Mouse (Mus musculus): ENCODE measurements at regions not wholly inside any gene's neighbourhood (a gene's known extent, or its start where the extent isn't known, plus 50 kb on each side); places are given as distances from the start of the nearest gene placed in this dataset.

DNA sequence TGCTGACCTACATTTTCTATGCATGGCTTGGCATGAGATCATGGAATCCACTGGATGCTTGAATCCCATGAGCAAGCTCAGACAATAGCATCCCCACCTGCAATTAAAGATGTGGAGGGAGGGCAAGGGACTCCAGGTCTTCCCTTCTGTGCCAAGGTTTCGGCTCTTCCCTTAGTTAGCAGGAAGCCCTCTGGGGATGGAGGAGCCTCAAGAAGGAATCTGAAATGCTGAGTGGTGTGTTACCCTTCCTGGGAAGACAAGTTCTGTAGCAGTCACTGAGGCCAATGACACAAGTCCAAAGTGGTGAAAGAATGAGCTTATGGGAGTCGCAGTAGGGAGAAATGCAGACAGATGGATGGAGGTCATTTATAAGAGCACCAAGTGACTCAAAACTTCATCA is 125.4 kb upstream of the Dapk1 start:
- TF ChIP-seq POLR2A (IDR thresholded peaks at IDR 0.05; ENCODE audit: insufficient read length, low read depth) (no peak), MYOD1 (IDR thresholded peaks at IDR 0.05; ENCODE audit: control insufficient read depth in 1 of 3, insufficient read length in 2 of 3, low read depth in 2 of 3) (no peak), USF1 (IDR thresholded peaks at IDR 0.05; ENCODE audit: low read depth) (no peak), E2F4 (IDR thresholded peaks at IDR 0.05; ENCODE audit: insufficient read depth) (no peak), MYOG (IDR thresholded peaks at IDR 0.05; ENCODE audit: control insufficient read depth in 1 of 3, insufficient read depth in 1 of 3, insufficient read length in 2 of 3, low read depth in 2 of 3) (no peak), MAX (IDR thresholded peaks at IDR 0.05; ENCODE audit: low read depth) (no peak), POLR2AphosphoS2 (IDR thresholded peaks at IDR 0.05; ENCODE audit: insufficient read length, low read depth) (no peak), TCF12 (IDR thresholded peaks at IDR 0.05; ENCODE audit: insufficient read depth, poor library complexity, severe bottlenecking) (no peak), SRF (IDR thresholded peaks at IDR 0.05; ENCODE audit: control insufficient read depth, insufficient read length, low read depth) (no peak), REST (IDR thresholded peaks at IDR 0.05; ENCODE audit: insufficient read depth, insufficient read length) (no peak), TCF3 (IDR thresholded peaks at IDR 0.05; ENCODE audit: insufficient read length, low read depth) (no peak), CEBPB (IDR thresholded peaks at IDR 0.05; ENCODE audit: insufficient read depth, poor library complexity, severe bottlenecking) (no peak)

All from myocyte (in vitro differentiated cells).